Mouse (Mus musculus) lung, embryonic 16.5 days (tissue): ENCODE measurements around the gene Crabp2. TPM values are rescaled to one million over a fixed set of nuclear protein-coding genes. Genes with fewer than 3 reads are reported as not detected.

Experiments
- ATAC-seq: fragments of 200-750 bp; cut with Nextera tagmentation; 2 replicates; pipeline ENCODE4 v1.8.0; 2017; ENCODE audit warnings: low read depth, mild to moderate bottlenecking, moderate library complexity
- H3K27ac ChIP-seq: fragments of 300-500 bp; sonication (generic); 2 replicates; pipeline ENCODE4 v1.5.1; 2014; ENCODE audit warnings: mild to moderate bottlenecking, control low read depth, low read length
- H3K27me3 ChIP-seq: fragments of 300-500 bp; sonication (generic); 2 replicates; pipeline ENCODE4 v1.6.1; 2014; ENCODE audit warnings: low read depth, low read length, mixed read lengths; ENCODE audit not compliant: control insufficient read depth, insufficient read depth
- H3K36me3 ChIP-seq: fragments of 300-500 bp; sonication (generic); 2 replicates; pipeline ENCODE4 v1.6.1; 2014; ENCODE audit warnings: low read length; ENCODE audit not compliant: control insufficient read depth, insufficient read depth
- H3K4me1 ChIP-seq: fragments of 300-500 bp; sonication (generic); replicated peaks from 2 replicates; pipeline ENCODE4 v1.6.1; 2014; ENCODE audit warnings: low read length, mixed read lengths; ENCODE audit not compliant: control insufficient read depth, insufficient read depth
- H3K4me2 ChIP-seq: fragments of 300-500 bp; sonication (generic); 2 replicates; pipeline ENCODE4 v1.6.1; 2014; ENCODE audit warnings: low read depth, low read length, control low read depth
- H3K4me3 ChIP-seq: fragments of 300-500 bp; sonication (generic); 2 replicates; pipeline ENCODE4 v1.5.1; 2014; ENCODE audit warnings: mild to moderate bottlenecking, low read length, control low read depth
- H3K9ac ChIP-seq: fragments of 300-500 bp; sonication (generic); 2 replicates; pipeline ENCODE4 v1.6.1; 2014; ENCODE audit warnings: low read length, control low read depth
- H3K9me3 ChIP-seq: fragments of 300-500 bp; sonication (generic); 2 replicates; pipeline ENCODE4 v1.6.1; 2016; ENCODE audit warnings: low read length; ENCODE audit not compliant: control insufficient read depth
- WGBS: fragments of 180-500 bp; shearing (Covaris S2); extraction: QIAGEN DNeasy Blood & Tissue Kit; methylation state at CpG from one replicate; pipeline ENCODE4 v1.1.7; 2014; 5-methylcytosine and 5-hydroxymethylcytosine counted together
- polyA plus RNA-seq: library from polyadenylated mRNA; unstranded; fragments of >200 nt; fragmentation: Nextera tagmentation; extraction: Ambion mirVana; gene quantifications from 2 replicates; pipeline ENCODE4 v1.2.1, GENCODE M21; 2015

Gene Crabp2
- polyA plus RNA-seq, 1 experiment from 2014 or later = 4.7 TPM

- no peaks in the 10 kb centered on the region for H3K9me3 ChIP-seq
- no peaks in the 10 kb centered on the region for H3K36me3 ChIP-seq
- peak overlapping the region; percentile 98 for H3K27ac ChIP-seq
- no peaks in the 10 kb centered on the region for H3K27me3 ChIP-seq
- peak overlapping the region; percentile 99 for H3K9ac ChIP-seq
- peak; percentile 13; the same call in 1 of the 2 replicates for ATAC-seq
- peak overlapping the region; percentile 98 for H3K4me3 ChIP-seq
- peaks cover 35% of the 10 kb centered on the region for H3K4me1 ChIP-seq
- under 1% methylated on average over 26 of the region's 27 CpGs for WGBS
- H3K4me2 ChIP-seq = peak overlapping the region; percentile 86
These were observed 41.2 kb upstream of the Crabp2 start for GRCm38 (mm10) chr3:87906981-87907857.

DNA sequence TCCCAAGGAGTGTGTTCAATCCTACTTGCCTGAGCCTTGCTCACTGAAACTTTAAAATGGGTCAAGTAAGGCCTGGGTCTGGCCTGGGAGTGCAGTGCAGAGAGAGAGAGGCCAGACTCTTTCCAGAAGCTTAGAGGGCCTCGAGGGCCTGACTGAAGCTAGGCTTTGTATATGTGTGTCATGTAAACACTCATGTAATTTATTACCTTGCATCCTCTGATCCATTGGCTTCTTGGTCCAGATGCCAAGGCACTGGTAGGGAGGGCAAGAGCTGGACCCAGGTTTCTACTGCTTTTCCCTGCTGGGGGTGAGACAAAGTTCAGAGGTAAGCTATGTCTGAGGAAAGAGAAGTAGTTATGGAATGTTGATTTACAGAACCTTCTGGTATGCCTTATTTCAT lies 40.6 kb upstream of the Crabp2 start:
- H3K36me3 ChIP-seq = no peaks in the 10 kb centered on the region
- peak overlapping the region; percentile 99 for H3K9ac ChIP-seq
- peak overlapping the region; percentile 98 for H3K4me3 ChIP-seq
- H3K27ac ChIP-seq = peak overlapping the region; percentile 98
- no peak for ATAC-seq
- H3K9me3 ChIP-seq = no peaks in the 10 kb centered on the region
- peaks cover 35% of the 10 kb centered on the region for H3K4me1 ChIP-seq
- peak overlapping the region; percentile 86 for H3K4me2 ChIP-seq
- 0% methylated on average over 1 of the region's 1 CpGs for WGBS
- H3K27me3 ChIP-seq = no peaks in the 10 kb centered on the region

- Histone ChIP-seq H3K9me3 (no peaks in the 10 kb centered on the region), H3K4me1 (peaks cover 35% of the 10 kb centered on the region), H3K36me3 (peaks cover 10% of the 10 kb centered on the region; the same call in 1 of the 2 replicates), H3K4me3 (no peak overlapping the region), H3K4me2 (peak overlapping the region; percentile 49), H3K27ac (peak overlapping the region; percentile 98), H3K9ac (no peak overlapping the region; the same call in 1 of the 2 replicates), H3K27me3 (no peaks in the 10 kb centered on the region)
- 76% methylated on average over 2 of the region's 2 CpGs for WGBS
- ATAC-seq = no peak
These were observed 39.1 kb upstream of the Crabp2 start for GRCm38 (mm10) chr3:87909381-87909780.

DNA sequence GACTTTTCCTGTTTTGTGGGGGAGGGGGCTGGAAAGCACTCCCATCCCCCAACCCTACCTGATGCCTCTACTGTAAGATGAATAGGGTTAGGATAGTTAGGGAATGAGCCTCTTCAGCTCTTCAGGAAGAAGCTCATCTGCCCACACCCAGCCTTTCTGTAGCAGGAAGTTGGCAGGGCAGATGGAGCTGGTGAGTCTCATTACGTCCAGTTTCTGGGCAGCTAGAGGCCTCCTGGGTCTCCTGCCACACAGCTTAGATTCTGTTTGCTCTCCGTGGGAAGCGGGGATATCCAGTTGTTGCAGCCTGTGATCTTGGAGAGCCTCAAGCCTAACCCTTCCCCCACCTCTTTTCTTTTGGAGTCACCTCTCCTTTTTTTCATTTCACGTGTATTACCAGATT lies 38.6 kb upstream of the Crabp2 start:
- H3K27ac ChIP-seq = peak overlapping the region; percentile 98
- peak overlapping the region; percentile 41 for H3K9ac ChIP-seq
- no peaks in the 10 kb centered on the region for H3K9me3 ChIP-seq
- H3K4me3 ChIP-seq = peak overlapping the region; percentile 45
- peak overlapping the region; percentile 49 for H3K4me2 ChIP-seq
- WGBS = 6% methylated on average over 4 of the region's 4 CpGs
- H3K36me3 ChIP-seq = peaks cover 14% of the 10 kb centered on the region; the same call in 1 of the 2 replicates
- H3K4me1 ChIP-seq = peaks cover 35% of the 10 kb centered on the region
- ATAC-seq = no peak
- no peaks in the 10 kb centered on the region for H3K27me3 ChIP-seq

DNA sequence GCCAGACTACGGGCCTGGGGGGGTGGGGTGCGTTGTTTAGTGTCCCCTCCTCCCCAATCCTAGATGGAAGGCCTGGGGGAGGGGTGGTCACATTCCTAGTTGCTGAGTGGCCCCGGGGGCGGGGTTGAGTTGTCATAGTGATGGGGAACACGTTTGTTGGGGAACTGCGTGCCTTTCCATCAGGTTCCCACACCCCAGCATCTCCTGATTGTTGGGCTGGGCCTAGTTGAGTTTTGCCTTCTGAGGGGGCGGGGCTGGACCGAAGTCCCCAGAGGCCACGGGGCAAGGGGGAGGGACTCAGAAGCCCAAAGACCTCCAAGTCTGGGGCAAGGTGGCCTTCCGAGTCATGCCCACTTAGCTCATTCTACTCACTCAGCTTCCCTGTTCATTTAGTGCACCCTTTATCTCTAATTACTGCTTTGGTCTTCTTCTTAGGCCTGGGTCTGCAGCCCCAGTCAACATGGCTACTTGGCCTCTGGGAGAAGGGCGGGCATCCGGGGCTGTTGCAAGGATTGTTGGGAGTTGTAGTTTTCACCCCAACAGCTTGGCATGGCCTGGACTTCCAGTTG lies 37.8 kb upstream of the Crabp2 start:
- H3K27me3 ChIP-seq = no peaks in the 10 kb centered on the region
- WGBS = 8% methylated on average over 12 of the region's 12 CpGs
- peak; percentile 29 for ATAC-seq
- peaks cover 21% of the 10 kb centered on the region; the same call in 1 of the 2 replicates for H3K36me3 ChIP-seq
- peaks cover 35% of the 10 kb centered on the region for H3K4me1 ChIP-seq
- H3K4me3 ChIP-seq = peak overlapping the region; percentile 45
- H3K9me3 ChIP-seq = no peaks in the 10 kb centered on the region
- peak overlapping the region; percentile 41 for H3K9ac ChIP-seq
- H3K27ac ChIP-seq = peak overlapping the region; percentile 98
- peak overlapping the region; percentile 49 for H3K4me2 ChIP-seq

DNA sequence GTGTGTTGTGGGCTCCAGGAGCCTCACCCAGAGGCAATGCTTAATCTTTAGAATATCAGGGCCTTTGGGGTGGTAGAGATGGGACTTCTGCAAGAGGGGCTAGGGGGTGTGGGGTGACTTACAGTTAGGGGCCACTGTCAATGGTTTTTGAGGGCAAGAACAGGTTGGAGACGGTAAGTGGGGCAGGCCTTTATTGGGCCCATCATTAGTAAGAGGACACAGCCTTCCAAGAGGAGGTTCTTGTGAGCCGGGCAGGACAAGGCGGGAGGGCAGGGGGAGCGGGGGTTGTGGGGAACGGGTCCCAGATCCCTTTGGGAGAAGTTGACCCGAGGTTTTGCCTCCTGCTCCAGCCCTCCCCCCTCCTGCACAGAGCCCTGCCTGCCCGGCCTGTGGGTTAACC lies 35.0 kb upstream of the Crabp2 start:
- 84% methylated on average over 7 of the region's 7 CpGs for WGBS
- H3K9ac ChIP-seq = no peak overlapping the region
- H3K4me1 ChIP-seq = peaks cover 29% of the 10 kb centered on the region
- H3K27me3 ChIP-seq = no peaks in the 10 kb centered on the region
- peaks cover 31% of the 10 kb centered on the region for H3K36me3 ChIP-seq
- no peaks in the 10 kb centered on the region for H3K9me3 ChIP-seq
- H3K27ac ChIP-seq = no peak overlapping the region
- no peak for ATAC-seq
- no peak overlapping the region for H3K4me2 ChIP-seq
- no peak overlapping the region for H3K4me3 ChIP-seq

DNA sequence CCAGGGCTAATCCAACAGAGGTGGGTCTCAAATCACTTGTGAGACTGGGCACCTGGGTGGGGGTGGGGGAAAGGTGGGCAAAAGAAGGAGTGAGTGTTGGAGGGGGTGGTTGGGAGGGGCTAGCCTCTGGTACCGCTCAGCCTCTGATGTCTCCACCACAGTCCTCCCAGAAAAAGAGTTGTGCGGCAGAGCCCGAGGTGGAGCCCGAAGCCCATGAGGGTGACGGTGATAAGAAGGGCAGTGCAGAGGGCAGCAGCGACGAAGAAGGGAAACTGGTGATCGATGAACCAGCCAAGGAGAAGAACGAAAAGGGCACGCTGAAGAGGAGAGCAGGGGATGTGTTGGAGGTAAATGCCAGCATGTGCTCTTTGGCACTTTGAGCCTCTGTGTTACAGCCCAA lies 34.6 kb upstream of the Crabp2 start:
- H3K27ac ChIP-seq = no peak overlapping the region
- no peak overlapping the region for H3K4me2 ChIP-seq
- no peaks in the 10 kb centered on the region for H3K27me3 ChIP-seq
- H3K4me3 ChIP-seq = no peak overlapping the region
- peaks cover 31% of the 10 kb centered on the region for H3K36me3 ChIP-seq
- no peaks in the 10 kb centered on the region for H3K9me3 ChIP-seq
- H3K4me1 ChIP-seq = peaks cover 25% of the 10 kb centered on the region
- no peak overlapping the region for H3K9ac ChIP-seq
- WGBS = 89% methylated on average over 10 of the region's 10 CpGs
- no peak for ATAC-seq

DNA sequence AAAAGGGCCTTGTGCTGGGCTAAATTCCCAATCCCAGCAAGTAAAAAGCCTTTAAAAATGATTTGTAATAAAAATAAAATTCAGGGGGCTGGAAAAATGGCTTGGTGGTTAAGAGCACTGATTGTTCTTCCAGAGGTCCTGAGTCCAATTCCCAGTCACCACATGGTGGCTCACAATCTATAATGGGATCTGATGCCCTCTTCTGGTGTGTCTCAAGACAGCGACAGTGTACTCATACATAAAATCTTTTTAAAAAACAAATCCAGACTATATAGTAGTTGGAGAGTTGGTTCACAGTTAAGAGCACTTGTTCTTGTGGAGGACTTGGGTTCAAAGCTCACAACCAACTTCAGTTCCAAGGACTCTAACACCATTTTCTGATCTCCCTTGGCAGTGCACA lies 31.5 kb upstream of the Crabp2 start:
- Histone ChIP-seq H3K4me3 (no peak overlapping the region), H3K27ac (no peak overlapping the region), H3K9me3 (no peaks in the 10 kb centered on the region), H3K36me3 (peaks cover 31% of the 10 kb centered on the region), H3K4me2 (no peak overlapping the region), H3K9ac (no peak overlapping the region), H3K4me1 (peaks cover 2% of the 10 kb centered on the region; the same call in 1 of the 2 replicates), H3K27me3 (no peaks in the 10 kb centered on the region)
- ATAC-seq = no peak
- WGBS = 83% methylated on average over 1 of the region's 1 CpGs

GRCm38 (mm10) chr3:87918551-87918950 lies 29.9 kb upstream of the Crabp2 start:
- Histone ChIP-seq H3K9ac (no peak overlapping the region), H3K27me3 (no peaks in the 10 kb centered on the region), H3K9me3 (no peaks in the 10 kb centered on the region), H3K27ac (no peak overlapping the region), H3K4me2 (no peak overlapping the region), H3K36me3 (peaks cover 44% of the 10 kb centered on the region), H3K4me1 (peaks cover 2% of the 10 kb centered on the region; the same call in 1 of the 2 replicates), H3K4me3 (no peak overlapping the region)
- WGBS = 84% methylated on average over 1 of the region's 1 CpGs
- ATAC-seq = no peak
